Mouse (Mus musculus) bone marrow macrophage, adult 2 months (primary cell): ENCODE results near the gene Cpm.

Experiments
- CTCF ChIP-seq: IDR thresholded peaks from 2 replicates; pipeline ENCODE4 v1.5.1; 2012; ENCODE audit warnings: low read depth, mild to moderate bottlenecking, low read length, moderate library complexity
- POLR2A ChIP-seq: IDR thresholded peaks from 2 replicates; pipeline ENCODE4 v1.6.1; 2012; ENCODE audit warnings: mild to moderate bottlenecking, low read depth, low read length, borderline replicate concordance

- TF ChIP-seq CTCF (no peak), POLR2A (no peak)
Measured at GRCm38 (mm10) chr10:117627616-117627930, 1.7 kb upstream of the Cpm start.
